Mouse (Mus musculus) limb, embryonic 14.5 days (tissue): Measurements from ENCODE around the gene Guf1. TPM values are rescaled to one million over a fixed set of nuclear protein-coding genes. Genes with fewer than 3 reads are reported as not detected.

Experiments
- ATAC-seq: fragments of 200-750 bp; cut with Nextera tagmentation; 2 replicates; pipeline ENCODE4 v1.8.0; 2017; ENCODE audit warnings: low read depth, moderate number of reproducible peaks, moderate TSS enrichment; ENCODE audit not compliant: low FRiP score
- DNase-seq: peaks from one replicate; pipeline ENCODE4 v3.0.0-alpha.2; 2015; ENCODE audit warnings: low spot score
- H3K27ac ChIP-seq: fragments of 300-500 bp; sonication (generic); replicated peaks from 2 replicates; pipeline ENCODE4 v1.5.1; 2014; ENCODE audit warnings: low read depth, mild to moderate bottlenecking, low read length, moderate library complexity, mixed read lengths
- H3K27me3 ChIP-seq: fragments of 300-500 bp; sonication (generic); 2 replicates; pipeline ENCODE4 v1.6.1; 2014; ENCODE audit warnings: low read length, mixed read lengths; ENCODE audit not compliant: control insufficient read depth, insufficient read depth
- H3K36me3 ChIP-seq: fragments of 300-500 bp; sonication (generic); 2 replicates; pipeline ENCODE4 v1.6.1; 2014; ENCODE audit warnings: mild to moderate bottlenecking, low read length, moderate library complexity, mixed read lengths; ENCODE audit not compliant: control insufficient read depth, insufficient read depth
- H3K4me1 ChIP-seq: fragments of 300-500 bp; sonication (generic); 2 replicates; pipeline ENCODE4 v1.6.1; 2014; ENCODE audit warnings: antibody characterized with exemption, low read length, mixed read lengths; ENCODE audit not compliant: control insufficient read depth, insufficient read depth
- H3K4me2 ChIP-seq: fragments of 300-500 bp; sonication (generic); replicated peaks from 2 replicates; pipeline ENCODE4 v1.6.1; 2014; ENCODE audit warnings: low read depth, mild to moderate bottlenecking, low read length, moderate library complexity; ENCODE audit not compliant: severe bottlenecking
- H3K4me3 ChIP-seq: fragments of 300-500 bp; sonication (generic); replicated peaks from 2 replicates; pipeline ENCODE4 v1.5.1; 2014; ENCODE audit warnings: low read length
- H3K9ac ChIP-seq: fragments of 300-500 bp; sonication (generic); 2 replicates; pipeline ENCODE4 v1.6.1; 2014; ENCODE audit warnings: mild to moderate bottlenecking, low read depth, low read length, moderate library complexity; ENCODE audit not compliant: severe bottlenecking
- H3K9me3 ChIP-seq: fragments of 300-500 bp; sonication (generic); 2 replicates; pipeline ENCODE4 v1.6.1; 2016; ENCODE audit warnings: low read length; ENCODE audit not compliant: control insufficient read depth
- POLR2A ChIP-seq: fragments of 200-500 bp; IDR thresholded peaks from 2 replicates; pipeline ENCODE4 v1.8.0; 2012; ENCODE audit warnings: inconsistent platforms, mild to moderate bottlenecking, moderate library complexity, borderline replicate concordance; ENCODE audit not compliant: insufficient read depth, insufficient read length; ENCODE audit errors: extremely low read depth
- WGBS: fragments of 180-500 bp; shearing (Covaris S2); extraction: QIAGEN DNeasy Blood & Tissue Kit; methylation state at CpG from one replicate; pipeline ENCODE4 v1.1.7; 2014; 5-methylcytosine and 5-hydroxymethylcytosine counted together
- polyA plus RNA-seq, 2 experiments: library from polyadenylated mRNA; depleted of rRNA in 1 of 2; stranded (reverse) in 1 of 2; unstranded in 1 of 2; fragments of >200 nt; fragmentation: Nextera tagmentation in 1 of 2; extraction: Ambion mirVana in 1 of 2; gene quantifications; 2 replicates each; pipeline versions ENCODE4 v1.2.1 to v1.2.3; 2012 to 2014

Guf1 gene
- polyA plus RNA-seq, 2 experiments, result 47.3 to 70.0 TPM

- Histone ChIP-seq H3K36me3 (no peaks in the 10 kb centered on the region), H3K9me3 (no peaks in the 10 kb centered on the region), H3K27me3 (no peaks in the 10 kb centered on the region), H3K4me3 (no peak overlapping the region), H3K4me2 (no peak overlapping the region), H3K4me1 (no peaks in the 10 kb centered on the region), H3K9ac (no peak overlapping the region), H3K27ac (no peak overlapping the region)
- no peak for DNase-seq
- WGBS, result 67% methylated on average over 5 of the region's 5 CpGs
- TF ChIP-seq POLR2A, result no peak
- ATAC-seq, result no peak
These were observed 34.7 kb upstream of the Guf1 start for GRCm38 (mm10) chr5:69522064-69522463.

- Histone ChIP-seq H3K36me3 (no peaks in the 10 kb centered on the region), H3K4me3 (no peak overlapping the region), H3K4me1 (no peaks in the 10 kb centered on the region), H3K27ac (no peak overlapping the region), H3K9ac (no peak overlapping the region), H3K9me3 (no peaks in the 10 kb centered on the region), H3K27me3 (no peaks in the 10 kb centered on the region), H3K4me2 (no peak overlapping the region)
- no peak for ATAC-seq
- no peak for DNase-seq
- TF ChIP-seq POLR2A, result no peak
These were observed 32.8 kb upstream of the Guf1 start for GRCm38 (mm10) chr5:69523944-69524343.

- no peak overlapping the region for H3K4me2 ChIP-seq
- no peaks in the 10 kb centered on the region for H3K4me1 ChIP-seq
- H3K36me3 ChIP-seq, result no peaks in the 10 kb centered on the region
- no peak for ATAC-seq
- H3K27me3 ChIP-seq, result no peaks in the 10 kb centered on the region
- H3K4me3 ChIP-seq, result no peak overlapping the region
- no peak overlapping the region for H3K27ac ChIP-seq
- 75% methylated on average over 1 of the region's 1 CpGs for WGBS
- no peak for DNase-seq
- TF ChIP-seq POLR2A, result no peak
- no peaks in the 10 kb centered on the region for H3K9me3 ChIP-seq
- no peak overlapping the region for H3K9ac ChIP-seq
These were observed 15.0 kb upstream of the Guf1 start for GRCm38 (mm10) chr5:69541680-69542079.

- Histone ChIP-seq H3K27me3 (no peaks in the 10 kb centered on the region), H3K4me1 (no peaks in the 10 kb centered on the region), H3K9ac (no peak within 1 kb of the TSS), H3K36me3 (no peaks in the 10 kb centered on the region), H3K4me3 (no peak within 1 kb of the TSS), H3K27ac (no peak within 1 kb of the TSS), H3K9me3 (no peaks in the 10 kb centered on the region), H3K4me2 (no peak within 1 kb of the TSS)
- ATAC-seq (no peak), DNase-seq (no peak)
- 68% methylated on average over 4 of the region's 4 CpGs for WGBS
- no peak for TF ChIP-seq POLR2A
These were observed 14.2 kb upstream of the Guf1 start, which contains the start of gene Yipf7 for GRCm38 (mm10) chr5:69542489-69542888. TSS of gene Yipf7 (minus strand) at chr5:69542648.

GRCm38 (mm10) chr5:69557404-69557935, 747 bp downstream of the Guf1 start:
- Histone ChIP-seq H3K27ac (peak overlapping the region; percentile 87), H3K9me3 (no peaks in the 10 kb centered on the region), H3K4me3 (peak overlapping the region; percentile 95), H3K4me1 (0 out of 2 replicates have a peak, but pooled peaks cover 6% of the 10 kb centered on the region), H3K9ac (peak overlapping the region; percentile 98), H3K4me2 (peak overlapping the region; percentile 67), H3K27me3 (no peaks in the 10 kb centered on the region), H3K36me3 (peaks cover 17% of the 10 kb centered on the region)
- DNase-seq (peak; percentile 11), ATAC-seq (peak; percentile 20; the same call in 1 of the 2 replicates)
- WGBS, result 11% methylated on average over 16 of the region's 16 CpGs
- no peak for TF ChIP-seq POLR2A
